Mouse (Mus musculus): ENCODE results near the gene Dnm3. TPM values are rescaled to one million over a fixed set of nuclear protein-coding genes. Genes with fewer than 3 reads are reported as not detected.

The Dnm3 gene
- polyA plus RNA-seq, 1 experiment from 2014 or later, result 8.3 TPM

- Histone ChIP-seq H3K4me3 (replicated peaks; ENCODE audit: low read depth, low read length) (no peak overlapping the region), H3K4me2 (ENCODE audit: low read length) (peak overlapping the region; percentile 2; the same call in 1 of the 2 replicates), H3K27ac (0 out of 2 replicates have a peak overlapping the region, but pooled peaks have one; percentile 31), H3K27me3 (ENCODE audit: insufficient read depth, low read length) (no peaks in the 10 kb centered on the region), H3K36me3 (ENCODE audit: insufficient read depth, low read length) (peaks cover 3% of the 10 kb centered on the region; the same call in 1 of the 2 replicates), H3K9me3 (replicated peaks; ENCODE audit: low read length) (no peaks in the 10 kb centered on the region), H3K4me1 (replicated peaks; ENCODE audit: insufficient read depth, low read length) (no peaks in the 10 kb centered on the region), H3K9ac (ENCODE audit: low read depth, low read length) (no peak overlapping the region; the same call in 1 of the 2 replicates)
- ATAC-seq (replicated peaks; ENCODE audit: low FRiP score, low read depth), result no peak
- no peak for TF ChIP-seq CTCF (IDR thresholded peaks at IDR 0.05; ENCODE audit: low read depth)
- 17% methylated on average over 4 of the region's 4 CpGs for WGBS
- DNase-seq (ENCODE audit: low spot score), result no peak
These were observed 256.0 kb downstream of the Dnm3 start for GRCm38 (mm10) chr1:162221801-162222301.

GRCm38 (mm10) chr1:162220891-162221290 lies 256.9 kb downstream of the Dnm3 start:
- DNase-seq (ENCODE audit: low spot score), result no peak
- Histone ChIP-seq H3K4me2 (ENCODE audit: low read length) (peak overlapping the region; percentile 44), H3K27ac (peak overlapping the region; percentile 71), H3K9ac (ENCODE audit: low read depth, low read length) (0 out of 2 replicates have a peak overlapping the region, but pooled peaks have one; percentile 9), H3K4me1 (replicated peaks; ENCODE audit: insufficient read depth, low read length) (peaks cover 3% of the 10 kb centered on the region; the same call in 1 of the 2 replicates), H3K9me3 (replicated peaks; ENCODE audit: low read length) (no peaks in the 10 kb centered on the region), H3K4me3 (replicated peaks; ENCODE audit: low read depth, low read length) (peak overlapping the region; percentile 41; the same call in 1 of the 2 replicates), H3K36me3 (ENCODE audit: insufficient read depth, low read length) (peaks cover 3% of the 10 kb centered on the region; the same call in 1 of the 2 replicates), H3K27me3 (ENCODE audit: insufficient read depth, low read length) (no peaks in the 10 kb centered on the region)
- no peak for TF ChIP-seq CTCF (IDR thresholded peaks at IDR 0.05; ENCODE audit: low read depth)
- no peak for ATAC-seq (replicated peaks; ENCODE audit: low FRiP score, low read depth)

GRCm38 (mm10) chr1:162219781-162220180 lies 258.1 kb downstream of the Dnm3 start:
- peak overlapping the region; percentile 35; the same call in 1 of the 2 replicates for H3K9ac ChIP-seq (ENCODE audit: low read depth, low read length)
- ATAC-seq (replicated peaks; ENCODE audit: low FRiP score, low read depth), result no peak
- peak overlapping the region; percentile 44; the same call in 1 of the 2 replicates for H3K4me2 ChIP-seq (ENCODE audit: low read length)
- H3K4me3 ChIP-seq (replicated peaks; ENCODE audit: low read depth, low read length), result peak overlapping the region; percentile 41
- DNase-seq (ENCODE audit: low spot score), result no peak
- H3K36me3 ChIP-seq (ENCODE audit: insufficient read depth, low read length), result peaks cover 3% of the 10 kb centered on the region; the same call in 1 of the 2 replicates
- no peak overlapping the region for H3K27ac ChIP-seq
- TF ChIP-seq CTCF (IDR thresholded peaks at IDR 0.05; ENCODE audit: low read depth), result no peak
- peaks cover 3% of the 10 kb centered on the region; the same call in 1 of the 2 replicates for H3K4me1 ChIP-seq (replicated peaks; ENCODE audit: insufficient read depth, low read length)
- no peaks in the 10 kb centered on the region for H3K27me3 ChIP-seq (ENCODE audit: insufficient read depth, low read length)
- WGBS, result 67% methylated on average over 1 of the region's 1 CpGs
- no peaks in the 10 kb centered on the region for H3K9me3 ChIP-seq (replicated peaks; ENCODE audit: low read length)

- Histone ChIP-seq H3K9ac (ENCODE audit: low read depth, low read length) (peak overlapping the region; percentile 65), H3K4me3 (replicated peaks; ENCODE audit: low read depth, low read length) (peak overlapping the region; percentile 41), H3K36me3 (ENCODE audit: insufficient read depth, low read length) (peaks cover 3% of the 10 kb centered on the region; the same call in 1 of the 2 replicates), H3K9me3 (replicated peaks; ENCODE audit: low read length) (no peaks in the 10 kb centered on the region), H3K27me3 (ENCODE audit: insufficient read depth, low read length) (no peaks in the 10 kb centered on the region), H3K27ac (peak overlapping the region; percentile 92), H3K4me1 (replicated peaks; ENCODE audit: insufficient read depth, low read length) (peaks cover 3% of the 10 kb centered on the region; the same call in 1 of the 2 replicates), H3K4me2 (ENCODE audit: low read length) (peak overlapping the region; percentile 32; the same call in 1 of the 2 replicates)
- DNase-seq (ENCODE audit: low spot score), result no peak
- WGBS, result 35% methylated on average over 8 of the region's 8 CpGs
- TF ChIP-seq CTCF (IDR thresholded peaks at IDR 0.05; ENCODE audit: low read depth), result no peak
- ATAC-seq (replicated peaks; ENCODE audit: low FRiP score, low read depth), result no peak
These were observed 259.2 kb downstream of the Dnm3 start for GRCm38 (mm10) chr1:162218530-162219180.

GRCm38 (mm10) chr1:162217340-162217974 lies 260.4 kb downstream of the Dnm3 start:
- H3K36me3 ChIP-seq (ENCODE audit: insufficient read depth, low read length), result no peaks in the 10 kb centered on the region

GRCm38 (mm10) chr1:162216656-162217055 lies 261.2 kb downstream of the Dnm3 start:
- peak overlapping the region; percentile 82 for H3K27ac ChIP-seq
- H3K4me1 ChIP-seq (replicated peaks; ENCODE audit: insufficient read depth, low read length), result peaks cover 3% of the 10 kb centered on the region; the same call in 1 of the 2 replicates
- H3K9me3 ChIP-seq (replicated peaks; ENCODE audit: low read length), result no peaks in the 10 kb centered on the region
- H3K4me2 ChIP-seq (ENCODE audit: low read length), result no peak overlapping the region; the same call in 1 of the 2 replicates
- no peak for TF ChIP-seq CTCF (IDR thresholded peaks at IDR 0.05; ENCODE audit: low read depth)
- H3K9ac ChIP-seq (ENCODE audit: low read depth, low read length), result 0 out of 2 replicates have a peak overlapping the region, but pooled peaks have one; percentile 27
- H3K36me3 ChIP-seq (ENCODE audit: insufficient read depth, low read length), result no peaks in the 10 kb centered on the region
- H3K4me3 ChIP-seq (replicated peaks; ENCODE audit: low read depth, low read length), result no peak overlapping the region
- peak; percentile 33; the same call in 1 of the 2 replicates for ATAC-seq (replicated peaks; ENCODE audit: low FRiP score, low read depth)
- no peaks in the 10 kb centered on the region for H3K27me3 ChIP-seq (ENCODE audit: insufficient read depth, low read length)
- WGBS, result 10% methylated on average over 4 of the region's 4 CpGs
- peak; percentile 84 for DNase-seq (ENCODE audit: low spot score)

More at GRCm38 (mm10) chr1:162217340-162217974, 260.4 kb downstream of the Dnm3 start:
- peak overlapping the region; percentile 92 for H3K27ac ChIP-seq
- H3K4me3 ChIP-seq (replicated peaks; ENCODE audit: low read depth, low read length), result peak overlapping the region; percentile 41
- ATAC-seq (replicated peaks; ENCODE audit: low FRiP score, low read depth) (peak; percentile 90), DNase-seq (ENCODE audit: low spot score) (peak; percentile 96)
- no peak for TF ChIP-seq CTCF (IDR thresholded peaks at IDR 0.05; ENCODE audit: low read depth)
- H3K4me1 ChIP-seq (replicated peaks; ENCODE audit: insufficient read depth, low read length), result peaks cover 3% of the 10 kb centered on the region; the same call in 1 of the 2 replicates
- 30% methylated on average over 15 of the region's 15 CpGs for WGBS
- no peaks in the 10 kb centered on the region for H3K27me3 ChIP-seq (ENCODE audit: insufficient read depth, low read length)
- H3K9me3 ChIP-seq (replicated peaks; ENCODE audit: low read length), result no peaks in the 10 kb centered on the region
- peak overlapping the region; percentile 65 for H3K9ac ChIP-seq (ENCODE audit: low read depth, low read length)
- peak overlapping the region; percentile 34 for H3K4me2 ChIP-seq (ENCODE audit: low read length)

Data from kidney, postnatal 0 days (tissue).